Mouse (Mus musculus) liver, embryonic 15.5 days (tissue): Measurements from ENCODE around the gene Tspan7. TPM values are rescaled to one million over a fixed set of nuclear protein-coding genes. Genes with fewer than 3 reads are reported as not detected.

Source experiments
- ATAC-seq: fragments of 200-750 bp; cut with Nextera tagmentation; 2 replicates; pipeline ENCODE4 v1.8.0; 2017; ENCODE audit warnings: moderate number of reproducible peaks, mild to moderate bottlenecking, moderate library complexity; ENCODE audit not compliant: insufficient read depth
- H3K27ac ChIP-seq: fragments of 300-500 bp; sonication (generic); replicated peaks from 2 replicates; pipeline ENCODE4 v1.5.1; 2015; ENCODE audit warnings: mild to moderate bottlenecking, inconsistent platforms
- H3K27me3 ChIP-seq: fragments of 300-500 bp; sonication (generic); 2 replicates; pipeline ENCODE4 v1.6.1; 2015; ENCODE audit warnings: mild to moderate bottlenecking, inconsistent platforms
- H3K36me3 ChIP-seq: fragments of 300-500 bp; sonication (generic); replicated peaks from 2 replicates; pipeline ENCODE4 v1.6.1; 2015; ENCODE audit warnings: moderate library complexity, mild to moderate bottlenecking, inconsistent platforms
- H3K4me1 ChIP-seq: fragments of 300-500 bp; sonication (generic); replicated peaks from 2 replicates; pipeline ENCODE4 v1.6.1; 2015; ENCODE audit warnings: inconsistent platforms
- H3K4me2 ChIP-seq: fragments of 300-500 bp; sonication (generic); 2 replicates; pipeline ENCODE4 v1.6.1; 2015; ENCODE audit warnings: moderate library complexity, mild to moderate bottlenecking, inconsistent platforms
- H3K4me3 ChIP-seq: fragments of 300-500 bp; sonication (generic); replicated peaks from 2 replicates; pipeline ENCODE4 v1.5.1; 2015; ENCODE audit warnings: mild to moderate bottlenecking, inconsistent platforms
- H3K9ac ChIP-seq: fragments of 300-500 bp; sonication (generic); 2 replicates; pipeline ENCODE4 v1.6.1; 2015; ENCODE audit warnings: moderate library complexity, mild to moderate bottlenecking, inconsistent platforms
- H3K9me3 ChIP-seq: fragments of 300-500 bp; sonication (generic); replicated peaks from 2 replicates; pipeline ENCODE4 v1.6.1; 2016; ENCODE audit warnings: inconsistent platforms
- WGBS: fragments of 180-500 bp; shearing (Covaris S2); methylation state at CpG from one replicate; pipeline ENCODE4 v1.1.7; 2015; ENCODE audit warnings: mixed read lengths; ENCODE audit not compliant: insufficient replicate concordance; 5-methylcytosine and 5-hydroxymethylcytosine counted together
- polyA plus RNA-seq: library from polyadenylated mRNA; unstranded; fragments of >200 nt; fragmentation: Nextera tagmentation; extraction: Ambion mirVana; gene quantifications from 2 replicates; pipeline ENCODE4 v1.2.1, GENCODE M21; 2015

The Tspan7 gene
- polyA plus RNA-seq = 44.1 and 49.1 TPM in 2 replicates

GRCm38 (mm10) chrX:10484872-10485569 lies at the start of gene Tspan7:
Gene Tspan7 (plus strand): TSS chrX:10485158.
- Histone ChIP-seq H3K4me3 (peak within 1 kb of the TSS; percentile 45), H3K9me3 (no peaks in the 10 kb centered on the region), H3K4me2 (peak within 1 kb of the TSS; percentile 38), H3K4me1 (no peaks in the 10 kb centered on the region), H3K9ac (no peak within 1 kb of the TSS), H3K27ac (no peak within 1 kb of the TSS), H3K27me3 (peaks cover 12% of the 10 kb centered on the region), H3K36me3 (no peaks in the 10 kb centered on the region)
- WGBS = 7% methylated on average over 38 of the region's 41 CpGs
- 0 out of 2 replicates have a peak, but pooled peaks have one; percentile 34 for ATAC-seq

GRCm38 (mm10) chrX:10449323-10449980 lies 35.5 kb upstream of the Tspan7 start:
- no peaks in the 10 kb centered on the region for H3K36me3 ChIP-seq
- H3K4me1 ChIP-seq = no peaks in the 10 kb centered on the region
- ATAC-seq = no peak
- H3K9me3 ChIP-seq = no peaks in the 10 kb centered on the region
- no peak overlapping the region for H3K27ac ChIP-seq
- 63% methylated on average over 10 of the region's 10 CpGs for WGBS
- no peaks in the 10 kb centered on the region for H3K27me3 ChIP-seq
- no peak overlapping the region for H3K4me2 ChIP-seq
- H3K4me3 ChIP-seq = no peak overlapping the region
- H3K9ac ChIP-seq = no peak overlapping the region

- Histone ChIP-seq H3K4me3 (no peak overlapping the region), H3K4me1 (no peaks in the 10 kb centered on the region), H3K4me2 (no peak overlapping the region), H3K9me3 (no peaks in the 10 kb centered on the region), H3K9ac (no peak overlapping the region), H3K27me3 (no peaks in the 10 kb centered on the region), H3K36me3 (no peaks in the 10 kb centered on the region), H3K27ac (no peak overlapping the region)
- 37% methylated on average over 2 of the region's 2 CpGs for WGBS
- no peak for ATAC-seq
Measured at GRCm38 (mm10) chrX:10450143-10451060, 34.6 kb upstream of the Tspan7 start.

- Histone ChIP-seq H3K9me3 (no peaks in the 10 kb centered on the region), H3K36me3 (no peaks in the 10 kb centered on the region), H3K4me3 (no peak overlapping the region), H3K4me1 (no peaks in the 10 kb centered on the region), H3K9ac (no peak overlapping the region), H3K27me3 (no peaks in the 10 kb centered on the region), H3K4me2 (no peak overlapping the region), H3K27ac (no peak overlapping the region)
- 32% methylated on average over 1 of the region's 1 CpGs for WGBS
- no peak for ATAC-seq
Measured at GRCm38 (mm10) chrX:10453798-10454197, 31.2 kb upstream of the Tspan7 start.

GRCm38 (mm10) chrX:10457256-10457655 lies 27.7 kb upstream of the Tspan7 start:
- no peaks in the 10 kb centered on the region for H3K9me3 ChIP-seq
- no peak overlapping the region for H3K9ac ChIP-seq
- no peak for ATAC-seq
- H3K36me3 ChIP-seq = no peaks in the 10 kb centered on the region
- H3K27me3 ChIP-seq = no peaks in the 10 kb centered on the region
- H3K27ac ChIP-seq = no peak overlapping the region
- H3K4me1 ChIP-seq = no peaks in the 10 kb centered on the region
- no peak overlapping the region for H3K4me2 ChIP-seq
- H3K4me3 ChIP-seq = no peak overlapping the region
- 63% methylated on average over 3 of the region's 3 CpGs for WGBS

- no peaks in the 10 kb centered on the region for H3K27me3 ChIP-seq
- no peak overlapping the region for H3K27ac ChIP-seq
- no peak overlapping the region for H3K4me3 ChIP-seq
- 70% methylated on average over 1 of the region's 1 CpGs for WGBS
- no peaks in the 10 kb centered on the region for H3K4me1 ChIP-seq
- ATAC-seq = no peak
- H3K9ac ChIP-seq = no peak overlapping the region
- no peak overlapping the region for H3K4me2 ChIP-seq
- H3K9me3 ChIP-seq = no peaks in the 10 kb centered on the region
- H3K36me3 ChIP-seq = no peaks in the 10 kb centered on the region
Measured at GRCm38 (mm10) chrX:10477088-10477487, 7.9 kb upstream of the Tspan7 start.

- H3K9me3 ChIP-seq = no peaks in the 10 kb centered on the region
- ATAC-seq = no peak
- 62% methylated on average over 10 of the region's 10 CpGs for WGBS
- H3K9ac ChIP-seq = no peak overlapping the region
- no peak overlapping the region for H3K4me2 ChIP-seq
- no peak overlapping the region for H3K27ac ChIP-seq
- H3K4me3 ChIP-seq = no peak overlapping the region
- no peaks in the 10 kb centered on the region for H3K4me1 ChIP-seq
- H3K27me3 ChIP-seq = no peaks in the 10 kb centered on the region
- H3K36me3 ChIP-seq = no peaks in the 10 kb centered on the region
Measured at GRCm38 (mm10) chrX:10479031-10479886, 5.7 kb upstream of the Tspan7 start.

GRCm38 (mm10) chrX:10479943-10480342 lies 5.0 kb upstream of the Tspan7 start:
- no peak for ATAC-seq
- H3K4me2 ChIP-seq = no peak overlapping the region
- 0 out of 2 replicates have a peak, but pooled peaks cover 1% of the 10 kb centered on the region for H3K27me3 ChIP-seq
- H3K9ac ChIP-seq = no peak overlapping the region
- 58% methylated on average over 4 of the region's 4 CpGs for WGBS
- H3K36me3 ChIP-seq = no peaks in the 10 kb centered on the region
- H3K4me1 ChIP-seq = no peaks in the 10 kb centered on the region
- H3K27ac ChIP-seq = no peak overlapping the region
- no peaks in the 10 kb centered on the region for H3K9me3 ChIP-seq
- H3K4me3 ChIP-seq = no peak overlapping the region

- H3K4me3 ChIP-seq = peak overlapping the region; percentile 45
- ATAC-seq = peak; percentile 47; the same call in 1 of the 2 replicates
Measured at GRCm38 (mm10) chrX:10485664-10486211, 780 bp downstream of the Tspan7 start.

GRCm38 (mm10) chrX:10498580-10498979 lies 13.6 kb downstream of the Tspan7 start:
- H3K27me3 ChIP-seq = no peaks in the 10 kb centered on the region
- H3K4me1 ChIP-seq = no peaks in the 10 kb centered on the region
- H3K4me3 ChIP-seq = no peak overlapping the region
- H3K9me3 ChIP-seq = no peaks in the 10 kb centered on the region
- H3K36me3 ChIP-seq = no peaks in the 10 kb centered on the region
- no peak overlapping the region for H3K4me2 ChIP-seq
- WGBS = 57% methylated on average over 2 of the region's 2 CpGs
- H3K27ac ChIP-seq = peak overlapping the region; percentile 41; the same call in 1 of the 2 replicates
- H3K9ac ChIP-seq = no peak overlapping the region
- 0 out of 2 replicates have a peak, but pooled peaks have one; percentile 22 for ATAC-seq

More at GRCm38 (mm10) chrX:10485664-10486211, 780 bp downstream of the Tspan7 start:
- Histone ChIP-seq H3K27me3 (peaks cover 12% of the 10 kb centered on the region), H3K27ac (no peak overlapping the region), H3K4me1 (no peaks in the 10 kb centered on the region), H3K36me3 (no peaks in the 10 kb centered on the region), H3K9ac (no peak overlapping the region), H3K4me2 (peak overlapping the region; percentile 38), H3K9me3 (no peaks in the 10 kb centered on the region)
- WGBS = 14% methylated on average over 27 of the region's 27 CpGs
